Mouse (Mus musculus) large intestine, adult 2 months (tissue): Measurements from ENCODE around the gene Sox6. TPM values are rescaled to one million over a fixed set of nuclear protein-coding genes. Genes with fewer than 3 reads are reported as not detected.

Source experiments
- DNase-seq: peaks from one replicate; pipeline ENCODE4 v3.0.0-alpha.2; 2012; ENCODE audit warnings: low read depth, low spot score
- WGBS: fragments of 180-500 bp; shearing (Covaris S2); methylation state at CpG from one replicate; pipeline ENCODE4 v1.1.7; 2018; 5-methylcytosine and 5-hydroxymethylcytosine counted together
- polyA plus RNA-seq: library from polyadenylated mRNA; depleted of rRNA; stranded (reverse); fragments of >200 nt; gene quantifications from 2 replicates; pipeline ENCODE4 v1.2.3, GENCODE M21; 2012

Sox6 gene
- polyA plus RNA-seq, 1 experiment: 7.5 TPM

GRCm38 (mm10) chr7:115604883-115605282 lies 433.7 kb downstream of the Sox6 start:
- WGBS: 87% methylated on average over 7 of the region's 7 CpGs
- no peak for DNase-seq

- 84% methylated on average over 6 of the region's 6 CpGs for WGBS
- DNase-seq: no peak
These were observed 441.2 kb downstream of the Sox6 start for GRCm38 (mm10) chr7:115597376-115597775.

- 38% methylated on average over 7 of the region's 7 CpGs for WGBS
- DNase-seq: peak; percentile 19
These were observed 458.1 kb downstream of the Sox6 start for GRCm38 (mm10) chr7:115580461-115580860.

- 38% methylated on average over 3 of the region's 3 CpGs for WGBS
- no peak for DNase-seq
These were observed 458.8 kb downstream of the Sox6 start for GRCm38 (mm10) chr7:115579826-115580225.

GRCm38 (mm10) chr7:115576387-115576786 lies 462.2 kb downstream of the Sox6 start:
- no peak for DNase-seq
- 58% methylated on average over 1 of the region's 1 CpGs for WGBS

- WGBS: 55% methylated on average over 1 of the region's 1 CpGs
These were observed 463.8 kb downstream of the Sox6 start for GRCm38 (mm10) chr7:115574834-115575233.

GRCm38 (mm10) chr7:115568821-115569240 lies 469.8 kb downstream of the Sox6 start:
- WGBS: 73% methylated on average over 9 of the region's 9 CpGs
- no peak for DNase-seq

More at GRCm38 (mm10) chr7:115574834-115575233, 463.8 kb downstream of the Sox6 start:
- no peak for DNase-seq

- no peak for DNase-seq
- WGBS: 88% methylated on average over 11 of the region's 11 CpGs
These were observed 470.3 kb downstream of the Sox6 start for GRCm38 (mm10) chr7:115568301-115568700.

GRCm38 (mm10) chr7:115566818-115567217 lies 471.8 kb downstream of the Sox6 start:
- 99% methylated on average over 2 of the region's 2 CpGs for WGBS
- no peak for DNase-seq

GRCm38 (mm10) chr7:115565060-115565426 lies 473.6 kb downstream of the Sox6 start:
- DNase-seq: no peak
- WGBS: 38% methylated on average over 5 of the region's 5 CpGs

GRCm38 (mm10) chr7:115564359-115565059 lies 474.1 kb downstream of the Sox6 start:
- WGBS: 13% methylated on average over 6 of the region's 6 CpGs
- peak; percentile 18 for DNase-seq

- no peak for DNase-seq
- WGBS: 71% methylated on average over 3 of the region's 3 CpGs
These were observed 481.9 kb downstream of the Sox6 start for GRCm38 (mm10) chr7:115556677-115557076.

GRCm38 (mm10) chr7:115550197-115550804 lies 488.3 kb downstream of the Sox6 start:
- no peak for DNase-seq
- 73% methylated on average over 7 of the region's 7 CpGs for WGBS

- WGBS: 88% methylated on average over 4 of the region's 4 CpGs
These were observed 488.9 kb downstream of the Sox6 start for GRCm38 (mm10) chr7:115549670-115550069.

GRCm38 (mm10) chr7:115545585-115546374 lies 492.8 kb downstream of the Sox6 start:
- DNase-seq: no peak
- 90% methylated on average over 4 of the region's 4 CpGs for WGBS

More at GRCm38 (mm10) chr7:115549670-115550069, 488.9 kb downstream of the Sox6 start:
- no peak for DNase-seq

GRCm38 (mm10) chr7:115543596-115543995 lies 495.0 kb downstream of the Sox6 start:
- DNase-seq: no peak
- 81% methylated on average over 4 of the region's 4 CpGs for WGBS

- WGBS: 53% methylated on average over 2 of the region's 2 CpGs
These were observed 498.3 kb downstream of the Sox6 start for GRCm38 (mm10) chr7:115540261-115540660.

GRCm38 (mm10) chr7:115539003-115539402 lies 499.6 kb downstream of the Sox6 start:
- WGBS: 79% methylated on average over 9 of the region's 9 CpGs
- DNase-seq: no peak

More at GRCm38 (mm10) chr7:115540261-115540660, 498.3 kb downstream of the Sox6 start:
- DNase-seq: no peak

GRCm38 (mm10) chr7:115537636-115538035 lies 501.0 kb downstream of the Sox6 start:
- 91% methylated on average over 3 of the region's 3 CpGs for WGBS
- DNase-seq: no peak

GRCm38 (mm10) chr7:115536521-115536920 lies 502.1 kb downstream of the Sox6 start:
- DNase-seq: no peak

More at GRCm38 (mm10) chr7:115536521-115536920, 502.1 kb downstream of the Sox6 start:
- 78% methylated on average over 3 of the region's 3 CpGs for WGBS
